Mouse (Mus musculus) heart, postnatal 0 days (tissue): ENCODE data around the gene Ccdc58.

Experiments used
- CTCF ChIP-seq: IDR thresholded peaks from 2 replicates; pipeline ENCODE4 v1.5.1; 2016; ENCODE audit warnings: antibody characterized with exemption, control low read depth, low read depth
- EP300 ChIP-seq: IDR thresholded peaks from 2 replicates; pipeline ENCODE4 v1.6.1; 2016; ENCODE audit warnings: antibody characterized with exemption, low read depth

DNA sequence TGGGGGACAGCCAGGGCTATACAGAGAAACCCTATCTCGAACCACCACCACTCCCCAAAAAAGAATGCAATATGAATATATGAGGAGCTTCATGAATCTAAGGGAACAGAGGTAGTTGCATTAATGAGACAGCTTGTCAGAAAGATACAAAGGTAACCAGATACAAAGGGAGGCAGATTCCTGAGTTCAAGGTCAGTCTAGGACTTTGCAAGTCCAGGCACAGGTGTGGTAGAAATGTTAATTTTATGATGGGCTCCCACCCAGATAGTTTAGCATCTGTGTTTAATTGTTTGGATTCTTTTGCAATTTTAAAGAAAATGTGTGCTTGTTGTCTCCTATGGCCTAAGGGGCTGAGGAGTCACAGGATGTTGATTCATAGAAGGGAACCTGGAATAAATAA lies 30.7 kb downstream of the Ccdc58 start:
- TF ChIP-seq EP300 (no peak), CTCF (no peak)
